Mouse (Mus musculus): ENCODE measurements around the gene Bpgm.

Bpgm gene

DNA sequence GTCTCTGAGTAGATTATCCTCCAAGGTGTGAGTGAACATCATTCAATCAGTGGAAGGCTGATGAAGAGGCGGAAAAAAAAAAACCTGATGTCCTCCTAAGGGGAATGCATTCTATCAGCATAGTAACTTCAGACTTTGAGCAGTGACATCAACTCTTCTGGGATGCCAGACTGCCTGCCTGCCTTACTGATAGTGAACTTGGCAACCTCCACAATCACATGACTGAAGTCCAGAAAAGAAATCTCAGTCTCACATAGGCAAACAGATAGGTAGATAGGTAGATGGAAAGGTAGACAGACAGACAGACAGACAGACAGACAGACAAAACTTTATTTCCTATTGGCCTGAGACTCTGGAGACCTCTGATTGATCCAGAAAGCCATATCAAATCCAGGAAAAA is 57.0 kb downstream of the Bpgm start:
- DNase-seq: no peak

DNA sequence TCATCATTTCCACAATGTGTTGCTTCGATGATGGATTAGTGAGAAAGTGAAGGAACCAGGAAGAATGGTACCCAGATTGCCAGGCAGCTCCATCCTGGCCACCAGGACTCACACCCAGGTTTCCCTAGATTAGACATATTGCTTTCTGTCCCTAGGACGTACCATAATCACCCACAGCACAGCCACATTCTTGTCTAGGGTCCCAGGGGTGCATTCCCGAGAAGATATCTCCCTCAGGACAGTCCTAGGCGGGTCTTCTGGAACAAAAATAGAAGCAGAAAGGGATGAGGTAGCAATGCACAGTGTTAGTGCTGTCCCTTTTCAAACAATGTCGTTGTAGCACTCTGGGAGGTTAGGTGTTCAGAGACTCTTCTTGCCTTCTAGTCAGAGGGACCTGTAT is 57.9 kb downstream of the Bpgm start:
- DNase-seq: no peak

DNA sequence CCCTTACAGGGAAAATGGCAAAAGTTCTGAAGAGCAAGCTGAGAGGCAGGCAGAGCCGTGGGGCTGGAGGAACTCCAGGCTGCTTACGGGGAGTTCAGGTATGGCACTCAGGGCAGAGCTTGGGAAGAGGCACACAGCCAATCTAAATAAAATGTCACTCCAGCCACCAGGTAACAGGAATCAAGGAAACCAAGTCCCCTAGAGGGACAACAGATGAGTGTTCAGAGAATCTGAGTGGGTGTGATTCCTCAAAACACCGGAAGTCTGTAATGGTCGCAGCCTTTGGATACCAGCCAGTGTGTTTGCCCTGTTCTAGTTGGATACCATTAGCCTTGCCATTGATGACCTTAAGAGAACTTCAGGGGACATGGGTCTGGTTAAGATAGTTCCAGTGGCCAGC is 66.9 kb downstream of the Bpgm start:
- peak; percentile 16 for DNase-seq

DNA sequence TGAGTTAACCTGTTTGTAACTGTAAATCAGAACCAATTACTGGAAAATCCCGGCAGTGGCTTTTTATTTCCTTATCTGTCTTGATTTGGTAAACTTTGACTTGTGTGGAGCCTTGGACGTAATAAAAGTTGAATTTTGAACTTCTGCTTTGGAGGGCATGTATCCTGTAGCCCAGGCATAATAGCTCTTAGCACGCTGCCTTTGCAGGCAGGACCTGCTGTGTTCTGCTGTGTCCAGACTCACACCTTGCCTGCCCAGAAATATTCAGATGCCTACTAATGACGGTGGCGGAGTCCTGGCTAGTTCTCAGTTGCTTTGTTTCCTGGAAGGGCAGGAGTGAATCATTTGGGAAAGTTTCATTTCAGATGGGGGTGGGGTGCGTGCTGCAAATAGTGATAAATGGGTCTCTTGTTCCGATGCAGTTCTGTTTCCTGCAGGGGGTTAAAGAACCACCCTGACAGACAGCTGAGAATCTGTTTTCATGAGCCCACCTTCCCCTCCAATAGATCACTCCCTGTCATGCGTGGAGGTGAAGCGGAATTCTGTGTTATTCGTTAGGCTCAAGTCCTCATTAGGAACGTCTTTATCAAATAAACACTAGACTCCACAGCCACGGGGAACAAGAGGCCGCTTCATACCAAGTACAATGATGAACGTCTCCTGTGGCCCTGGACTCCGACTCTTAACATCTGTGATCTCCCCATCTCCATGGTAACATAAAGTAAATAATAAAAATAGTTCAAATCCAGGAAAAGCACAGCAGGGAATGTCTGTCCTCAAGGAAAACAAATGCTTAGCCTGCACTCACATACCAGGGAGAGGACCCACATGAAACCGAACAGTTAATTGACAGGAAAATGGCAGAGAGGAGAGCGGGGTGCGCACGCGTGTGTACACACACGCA is 67.5 kb downstream of the Bpgm start:
- no peak for DNase-seq

DNA sequence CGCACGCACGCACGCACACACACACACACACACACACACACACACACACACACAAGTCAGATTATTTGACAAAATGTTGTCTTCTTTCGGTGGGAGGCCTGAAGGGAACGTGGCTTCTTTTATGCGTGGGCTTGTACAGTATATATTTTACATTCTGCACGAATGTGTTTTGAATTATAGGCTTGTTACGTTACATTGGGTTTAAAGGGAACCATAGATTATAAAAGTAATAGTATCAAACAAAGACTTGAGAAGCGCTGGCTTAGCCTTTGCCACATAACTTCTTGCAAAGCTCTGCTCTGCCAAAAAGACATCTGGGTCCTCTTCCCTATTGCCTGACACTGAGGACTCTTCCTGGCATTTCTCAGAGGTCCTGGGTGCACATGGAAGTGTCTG is 68.2 kb downstream of the Bpgm start:
- no peak for DNase-seq

DNA sequence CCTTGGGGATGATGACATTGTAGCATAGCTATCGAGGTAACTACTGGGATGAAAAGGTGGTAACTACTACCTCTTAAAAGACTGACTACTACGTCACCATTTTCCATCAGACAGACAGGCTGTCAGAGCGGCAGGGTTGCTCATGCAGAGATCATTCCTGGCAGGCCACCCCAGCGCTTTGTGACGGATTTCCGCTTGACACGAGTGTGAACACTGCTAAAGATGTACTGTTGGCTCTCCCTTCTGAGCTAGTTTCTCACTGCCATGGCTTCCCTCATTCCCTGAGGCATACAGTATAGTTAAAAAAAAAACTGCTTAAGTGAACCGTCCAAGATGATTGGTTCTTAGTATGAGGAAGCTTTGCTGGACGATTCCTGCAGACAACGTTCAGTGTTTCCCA is 69.3 kb downstream of the Bpgm start:
- DNase-seq: peak; percentile 31

DNA sequence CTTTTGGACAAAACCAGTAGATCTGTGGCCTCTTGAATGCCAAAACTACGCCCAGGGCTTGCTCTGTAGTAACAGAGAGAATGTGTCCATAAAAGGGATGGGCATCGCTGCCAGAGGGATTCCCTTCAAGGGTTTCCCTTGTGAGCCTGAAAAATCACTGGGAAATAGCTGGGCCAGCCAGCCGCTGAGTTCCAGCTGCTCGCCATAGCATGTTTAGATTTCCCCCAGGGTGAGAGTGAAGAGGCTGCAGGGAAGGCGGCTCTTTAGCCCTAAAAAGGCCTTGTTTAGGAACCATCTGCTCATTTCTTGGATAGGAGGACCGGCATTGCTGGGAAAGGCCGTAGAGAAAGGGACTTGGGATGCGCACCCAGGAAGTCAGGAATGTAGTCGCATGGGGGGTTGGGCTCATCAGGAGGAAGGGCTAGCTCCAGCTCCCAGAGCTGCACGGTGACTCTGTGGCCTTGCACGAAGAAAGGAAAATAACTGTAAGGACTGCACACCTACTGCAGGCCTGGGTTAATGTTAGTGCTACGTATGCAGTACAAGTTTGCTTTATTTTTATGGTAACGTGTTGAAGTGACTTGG is 72.5 kb downstream of the Bpgm start:
- DNase-seq: peak; percentile 23

DNA sequence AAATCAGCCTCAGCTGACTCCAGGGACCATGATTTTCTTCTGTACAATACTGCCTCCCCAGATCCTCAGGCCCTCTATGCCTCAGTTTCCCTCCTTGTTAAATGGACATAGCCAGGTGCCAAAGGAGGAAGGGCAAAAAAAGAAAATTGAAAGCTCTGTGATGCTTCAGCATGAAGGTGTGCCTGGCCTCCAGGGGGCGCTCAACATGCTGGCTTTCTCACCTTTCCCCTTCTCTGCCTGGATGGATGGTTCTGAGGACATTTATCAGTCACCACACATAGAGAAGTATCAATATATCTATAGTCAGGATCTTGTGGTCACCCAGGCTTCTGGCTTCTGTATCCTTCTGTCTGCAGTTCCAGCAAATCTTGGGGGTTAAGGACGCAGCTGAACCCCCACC is 73.0 kb downstream of the Bpgm start:
- peak; percentile 79 for DNase-seq

DNA sequence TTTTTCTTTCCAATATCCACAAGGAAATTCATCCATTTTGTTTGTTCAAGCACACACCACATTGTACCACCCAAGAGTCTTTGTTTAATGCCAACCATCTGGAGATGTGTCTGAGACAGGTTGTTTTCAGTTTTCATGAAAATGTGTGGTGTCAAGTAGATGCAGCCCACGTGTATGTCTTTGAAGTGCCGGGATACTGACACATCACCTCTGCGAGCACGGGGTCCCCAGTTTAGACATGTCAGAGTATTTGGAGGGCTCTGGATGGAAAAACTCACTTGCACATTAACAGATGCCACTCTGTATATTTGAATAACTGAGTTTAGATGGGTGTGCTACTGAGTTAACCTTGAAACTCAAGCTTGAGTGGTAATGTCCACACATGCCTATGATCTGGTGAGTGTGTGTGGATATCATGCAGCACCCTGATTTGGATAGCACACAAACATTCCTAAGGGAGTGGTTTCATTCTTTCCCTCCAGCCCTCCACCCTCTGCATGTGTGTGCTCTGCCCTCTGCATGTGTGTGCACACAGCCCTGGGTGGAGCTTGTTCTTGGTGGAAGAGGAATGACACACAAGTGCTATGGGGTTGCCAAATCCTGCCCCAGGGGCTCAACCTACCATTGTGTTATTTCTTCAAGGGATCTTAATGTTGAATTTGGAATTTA is 76.6 kb downstream of the Bpgm start:
- DNase-seq: no peak

DNA sequence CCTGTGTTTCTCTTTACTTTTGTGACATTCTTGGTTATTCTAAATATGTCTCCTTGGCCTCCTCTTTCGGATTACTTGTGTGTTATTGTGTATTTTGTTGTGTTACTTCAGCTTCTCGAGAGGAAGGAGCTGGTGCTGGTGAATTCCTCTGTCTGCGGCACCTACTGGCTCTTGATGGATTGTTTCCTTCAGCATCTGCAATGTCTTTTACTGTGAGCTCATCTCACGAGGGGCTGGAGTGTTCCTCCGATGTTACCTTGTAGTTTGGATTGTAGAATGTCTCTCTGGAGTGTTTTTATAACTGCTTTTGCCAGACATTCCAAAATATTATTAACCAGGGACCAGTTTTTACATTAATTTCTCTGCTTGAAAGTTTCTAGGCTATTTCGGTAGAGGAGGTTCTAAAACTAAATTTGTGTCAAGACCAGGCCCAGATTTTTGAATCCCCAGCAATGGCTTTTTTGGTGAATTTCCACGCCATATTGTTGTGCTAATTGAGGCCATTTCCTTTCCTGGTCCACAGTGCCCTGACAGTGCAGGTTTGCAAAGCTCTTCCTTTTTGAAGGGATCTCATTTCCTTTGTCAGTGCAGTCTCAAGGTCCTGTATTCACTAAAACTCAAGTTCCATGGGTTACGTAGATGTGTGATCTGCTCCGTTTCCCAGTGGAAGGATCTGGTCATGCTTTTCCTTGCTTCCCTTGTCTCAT is 78.4 kb downstream of the Bpgm start:
- no peak for DNase-seq

Measured in lung, postnatal 14 days (tissue).